Mouse (Mus musculus) adrenal gland, postnatal 25 days (tissue): ENCODE results near the gene Olfr679. TPM values are rescaled to one million over a fixed set of nuclear protein-coding genes. Genes with fewer than 3 reads are reported as not detected.
"Not testable (repeated sequence)": the region's sequence is repeated elsewhere in the genome, so short reads cannot be mapped to it uniquely, and the experiment has no call there.

ENCODE experiments used
- DNase-seq: peaks from one replicate; pipeline ENCODE4 v3.0.0; 2021; ENCODE audit warnings: mixed read lengths
- long read RNA-seq: library from polyadenylated mRNA; stranded (forward); transcript quantifications from one replicate; pipeline ENCODE4 v2.0.0, GENCODE M21; 2021
- total RNA-seq: library from RNA; stranded (reverse); gene quantifications from 2 replicates; pipeline ENCODE4 v1.2.3, GENCODE M21; 2021

Olfr679 gene
- not detected in 2 replicates for total RNA-seq
- long read RNA-seq: 0 reads

DNA sequence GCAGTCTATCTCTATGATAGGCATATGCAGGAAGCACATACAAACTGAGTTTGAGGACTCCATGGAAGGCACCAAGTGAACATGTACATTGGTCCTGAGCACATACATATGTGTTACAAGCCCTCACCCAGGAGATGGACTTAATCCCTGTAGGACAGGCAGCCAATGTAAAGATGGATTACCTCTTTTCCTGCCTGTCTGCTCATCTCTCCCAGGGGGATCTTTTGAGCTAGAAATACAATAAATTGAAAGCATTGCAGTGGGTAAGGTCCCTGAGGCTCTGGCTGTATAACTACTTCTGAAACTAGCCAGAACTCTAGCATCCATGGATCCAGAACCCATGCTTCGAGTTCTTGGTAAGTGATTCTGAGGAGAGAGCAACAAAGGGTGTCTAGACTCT is at the start of gene Olfr679:
TSS of gene Olfr679 (plus strand) at position 301 of the 400 bp plus-strand sequence.
- no peak for DNase-seq

DNA sequence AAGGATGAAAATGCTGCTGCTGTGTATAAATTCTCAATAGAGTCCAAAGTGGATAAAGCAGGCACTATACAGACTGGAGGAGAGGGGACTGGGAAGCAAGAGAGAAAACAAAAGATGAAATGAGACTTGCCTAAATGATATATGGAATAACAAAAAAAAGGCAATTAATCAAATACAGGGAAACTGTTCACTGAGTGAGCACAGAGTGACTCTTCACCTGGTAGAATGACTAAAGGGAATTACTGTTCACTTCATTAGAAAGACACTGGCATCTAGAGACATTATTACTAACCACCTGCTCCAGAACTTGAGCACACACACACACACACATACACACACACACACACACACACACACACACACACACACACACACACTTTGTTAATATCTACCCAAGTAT is 48.6 kb upstream of the Olfr679 start, which contains the start of gene Olfr676:
TSS of gene Olfr676 (plus strand) at position 301 of the 400 bp plus-strand sequence.
- DNase-seq: no peak

DNA sequence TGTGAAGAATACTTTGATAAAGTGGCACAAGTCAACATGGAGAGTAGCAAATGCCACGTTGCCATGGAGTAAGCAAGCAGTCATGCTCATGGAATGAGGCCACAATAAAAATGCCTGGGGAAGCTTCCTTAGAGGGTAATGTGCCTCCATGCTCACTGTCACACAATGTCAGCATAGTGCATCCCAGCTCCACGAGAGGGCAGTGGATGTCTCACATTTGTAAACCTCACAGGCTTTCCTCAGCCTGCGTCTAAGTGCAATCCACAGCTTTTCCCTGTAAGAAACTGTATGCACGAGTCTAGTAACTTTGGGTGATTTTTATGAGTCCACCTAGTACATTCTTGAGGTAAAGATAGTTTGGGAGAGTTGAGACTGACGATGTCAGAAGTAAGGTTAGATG is 47.2 kb upstream of the Olfr679 start:
- DNase-seq: not testable (repeated sequence)

DNA sequence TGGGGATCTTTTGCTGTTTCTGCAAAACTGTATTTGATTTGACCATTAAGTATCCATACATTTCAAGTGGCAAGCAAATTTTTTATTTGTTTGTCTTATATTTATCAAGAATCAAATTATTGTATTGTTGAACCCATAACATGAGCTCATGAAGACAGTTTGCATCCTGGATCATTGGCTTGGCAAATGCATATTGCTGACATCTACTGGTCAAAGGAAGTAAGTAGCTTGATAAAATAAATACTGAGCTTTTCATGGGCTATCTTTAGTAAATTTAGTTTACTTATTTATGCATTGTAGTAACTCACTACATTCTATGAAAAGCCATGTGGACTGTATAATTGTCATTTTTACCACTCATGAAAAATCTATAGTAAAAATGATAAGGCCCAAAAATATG is 22.1 kb upstream of the Olfr679 start:
- no peak for DNase-seq

DNA sequence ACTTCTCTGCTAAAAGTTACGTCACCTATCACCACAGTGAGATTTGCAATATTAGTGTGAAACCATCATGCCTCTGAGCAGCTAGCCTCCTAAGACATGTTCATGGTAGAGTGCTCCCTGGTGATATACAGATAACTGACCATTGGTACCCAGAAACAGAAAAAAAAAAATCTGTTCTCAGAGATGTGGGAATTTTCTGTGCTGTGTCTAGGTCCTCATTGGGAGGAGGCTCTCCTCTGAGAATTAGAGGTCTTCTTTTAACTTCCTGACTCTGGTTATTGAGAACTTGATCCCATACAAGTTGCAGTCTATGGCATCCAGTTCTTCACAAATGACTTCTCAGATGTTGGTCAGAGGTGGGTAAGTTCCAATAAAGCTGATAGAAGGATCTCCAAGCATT is 16.8 kb upstream of the Olfr679 start, which contains the start of gene Olfr678:
TSS of gene Olfr678 (plus strand) at position 301 of the 400 bp plus-strand sequence.
- DNase-seq: no peak

DNA sequence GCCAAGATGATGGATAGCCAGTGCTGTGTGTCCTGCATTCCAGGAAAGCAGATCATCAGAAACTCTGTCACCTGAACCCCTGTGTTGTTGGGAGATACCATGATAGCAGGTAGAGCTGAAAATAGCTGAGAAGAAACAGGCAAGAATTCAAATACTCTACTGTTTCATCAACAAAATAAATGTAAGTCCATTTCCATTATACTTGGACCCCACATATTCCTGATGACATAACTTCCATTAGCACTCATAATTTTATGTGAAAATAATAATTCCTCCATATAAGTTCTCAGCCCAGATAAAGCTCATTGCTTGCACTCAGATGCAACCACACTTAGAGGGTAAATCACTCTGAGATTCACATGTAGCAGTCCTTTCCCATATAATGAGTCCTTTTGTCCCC is 11.7 kb downstream of the Olfr679 start, which contains the start of gene Olfr680-ps1:
TSS of gene Olfr680-ps1 (minus strand) at position 101 of the 400 bp plus-strand sequence.
- DNase-seq: not testable (repeated sequence)

DNA sequence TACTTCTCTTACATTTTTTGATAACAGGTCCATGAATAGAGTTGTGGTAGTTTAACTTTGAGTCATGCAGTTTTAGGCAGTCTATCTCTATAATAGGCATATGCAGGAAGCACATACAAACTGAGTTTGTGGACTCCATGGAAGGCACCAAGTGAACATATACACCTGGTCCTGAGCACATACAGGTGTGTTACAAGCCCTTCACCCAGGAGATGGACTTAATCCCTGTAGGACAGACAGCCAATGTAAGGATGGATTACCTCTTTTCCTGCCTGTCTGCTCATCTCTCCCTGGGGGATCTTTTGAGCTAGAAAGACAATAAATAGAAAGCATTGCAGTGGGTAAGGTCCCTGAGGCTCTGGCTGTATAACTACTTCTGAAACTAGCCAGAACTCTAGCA is 35.5 kb downstream of the Olfr679 start, which contains the start of gene Olfr681:
TSS of gene Olfr681 (plus strand) at position 301 of the 400 bp plus-strand sequence.
- no peak for DNase-seq

Other genes starting within 250 kb of the Olfr679 start
- gene Usp17lb, start 238.6 kb upstream of the Olfr679 start, total RNA-seq: 0.43 TPM in 1 of 2 replicates, not detected in the other
- gene Usp17la, start 224.2 kb upstream of the Olfr679 start, total RNA-seq: not detected in 2 replicates
- gene Olfr665, start 203.2 kb upstream of the Olfr679 start, total RNA-seq: not detected in 2 replicates
- not detected in 2 replicates for gene Olfr666, start 185.3 kb upstream of the Olfr679 start, total RNA-seq
- not detected in 2 replicates for gene Olfr667, start 159.7 kb upstream of the Olfr679 start, total RNA-seq
- gene Olfr668, start 153.1 kb upstream of the Olfr679 start, total RNA-seq: not detected in 2 replicates
- not detected in 2 replicates for gene Olfr669, start 147.0 kb upstream of the Olfr679 start, total RNA-seq
- not detected in 2 replicates for gene Olfr670, start 118.6 kb upstream of the Olfr679 start, total RNA-seq
- not detected in 2 replicates for gene Olfr671, start 102.1 kb upstream of the Olfr679 start, total RNA-seq
- gene Olfr672, start 79.2 kb upstream of the Olfr679 start, total RNA-seq: not detected in 2 replicates
- not detected in 2 replicates for gene Olfr675, start 52.7 kb upstream of the Olfr679 start, total RNA-seq
- not detected in 2 replicates for gene Olfr676, start 48.5 kb upstream of the Olfr679 start, total RNA-seq
- not detected in 2 replicates for gene Olfr677, start 29.8 kb upstream of the Olfr679 start, total RNA-seq
- not detected in 2 replicates for gene Olfr678, start 16.7 kb upstream of the Olfr679 start, total RNA-seq
- not detected in 2 replicates for gene Olfr680-ps1, start 11.6 kb downstream of the Olfr679 start, total RNA-seq
- gene Olfr681, start 35.6 kb downstream of the Olfr679 start, total RNA-seq: not detected in 2 replicates
- not detected in 2 replicates for gene Olfr683, start 65.8 kb downstream of the Olfr679 start, total RNA-seq
- gene Olfr684, start 82.4 kb downstream of the Olfr679 start, total RNA-seq: not detected in 2 replicates
- not detected in 2 replicates for gene Olfr685, start 104.8 kb downstream of the Olfr679 start, total RNA-seq
- gene Olfr686, start 126.3 kb downstream of the Olfr679 start, total RNA-seq: not detected in 2 replicates
- not detected in 2 replicates for gene Olfr688, start 206.9 kb downstream of the Olfr679 start, total RNA-seq
- gene Olfr689, start 230.0 kb downstream of the Olfr679 start, total RNA-seq: not detected in 2 replicates